Mouse (Mus musculus) heart, adult 2 months (tissue): ENCODE results near the gene Olfr536.

Source experiments
- CTCF ChIP-seq: fragments of 200-600 bp; IDR thresholded peaks from 2 replicates; pipeline ENCODE4 v1.8.1; 2022; ENCODE audit warnings: antibody characterized with exemption, mild to moderate bottlenecking, moderate library complexity
- EP300 ChIP-seq: fragments of 200-500 bp; IDR thresholded peaks from 2 replicates; pipeline ENCODE4 v1.6.1; 2011; ENCODE audit warnings: low read depth, low read length, control low read depth; ENCODE audit not compliant: insufficient read depth
- POLR2A ChIP-seq: fragments of 200-500 bp; IDR thresholded peaks from 2 replicates; pipeline ENCODE4 v1.6.1; 2011; ENCODE audit warnings: mild to moderate bottlenecking, low read depth, low read length, control low read depth; ENCODE audit not compliant: insufficient read depth

GRCm38 (mm10) chr7:140477886-140478285 is 29.3 kb downstream of the Olfr536 start:
- TF ChIP-seq CTCF = no peak
- no peak for TF ChIP-seq POLR2A
- no peak for TF ChIP-seq EP300
